Mouse (Mus musculus): ENCODE results near the gene Plekha1.
A peak's percentile ranks its signal among the peaks of the same experiment; 100 is the strongest.

Gene Plekha1

DNA sequence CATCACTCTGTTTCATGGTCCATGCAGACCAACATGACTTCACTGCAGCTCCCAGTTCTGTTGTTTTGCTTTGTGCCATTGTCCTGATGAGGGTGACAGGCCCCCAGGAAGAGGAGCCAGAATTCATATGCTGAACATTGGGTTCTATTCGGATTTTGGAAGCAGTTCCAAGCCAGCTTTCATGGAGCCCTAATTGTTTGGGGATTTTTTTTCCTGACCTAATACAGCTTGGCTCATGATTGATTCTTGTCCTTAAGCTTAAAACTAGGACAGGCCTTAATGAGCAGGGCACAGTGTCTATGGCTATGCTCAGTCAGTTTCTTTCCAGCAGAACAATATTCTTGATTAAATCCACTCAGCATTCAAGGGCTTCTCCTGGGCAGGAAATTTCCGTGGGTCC, 52.7 kb downstream of the Plekha1 start:
- no peak for DNase-seq (ENCODE audit: low spot score in 2 of 2)

DNA sequence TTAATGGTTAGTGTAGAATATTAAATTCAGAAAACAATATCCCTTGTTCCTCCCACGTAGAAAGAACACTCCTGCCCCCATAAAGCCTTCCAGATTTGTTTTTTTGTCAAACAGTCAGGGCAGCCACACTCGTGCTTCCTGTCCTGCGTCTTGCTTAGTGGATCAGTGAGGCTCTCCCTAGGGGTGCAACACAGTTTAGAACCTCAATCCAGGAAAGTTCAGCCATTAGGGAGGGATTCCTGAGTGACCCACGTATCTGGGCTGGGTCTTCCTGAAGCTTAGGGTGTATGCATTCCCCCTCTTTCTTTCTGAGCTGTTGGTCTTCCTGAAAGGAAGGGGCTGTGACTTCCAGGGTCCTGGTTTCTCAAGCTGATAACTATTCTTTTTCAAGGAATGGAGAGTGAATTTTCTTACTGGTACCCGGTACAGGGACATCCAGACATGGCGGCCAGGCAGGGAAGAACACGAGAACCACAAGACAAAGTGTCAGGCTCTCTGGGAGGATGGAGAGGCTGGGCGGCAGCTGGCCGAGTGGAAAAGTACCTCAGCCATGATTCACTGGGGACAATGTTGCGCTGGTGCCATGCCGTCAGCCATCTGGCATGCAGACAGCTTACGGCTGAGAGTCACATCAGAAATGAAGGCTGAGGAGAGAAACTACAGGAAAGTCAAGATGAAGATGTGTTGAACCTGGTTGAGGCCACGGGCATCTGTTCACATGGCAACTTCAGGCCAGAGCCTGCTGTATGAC, 57.6 kb downstream of the Plekha1 start:
- DNase-seq (ENCODE audit: low spot score in 2 of 2), result no peak

DNA sequence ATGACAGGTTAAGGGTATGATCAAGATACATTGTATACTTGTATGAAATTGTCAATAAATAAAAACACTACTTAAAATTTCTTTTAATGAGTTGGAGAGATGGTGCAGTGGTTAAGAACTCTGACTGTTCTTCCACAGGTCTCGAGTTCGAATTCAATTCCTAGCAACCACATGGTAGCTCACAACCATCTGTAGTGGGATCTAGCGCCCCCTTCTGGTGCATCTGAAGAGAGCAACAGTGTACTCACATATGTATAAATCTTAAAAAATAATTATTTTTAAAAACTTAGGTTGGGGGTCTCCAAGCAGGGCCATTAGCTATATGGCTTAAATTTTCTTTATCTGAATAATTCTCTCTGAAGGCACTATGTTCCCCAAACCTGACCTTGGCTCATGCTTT, 64.8 kb downstream of the Plekha1 start:
- DNase-seq (ENCODE audit: low spot score in 2 of 2), result no peak

DNA sequence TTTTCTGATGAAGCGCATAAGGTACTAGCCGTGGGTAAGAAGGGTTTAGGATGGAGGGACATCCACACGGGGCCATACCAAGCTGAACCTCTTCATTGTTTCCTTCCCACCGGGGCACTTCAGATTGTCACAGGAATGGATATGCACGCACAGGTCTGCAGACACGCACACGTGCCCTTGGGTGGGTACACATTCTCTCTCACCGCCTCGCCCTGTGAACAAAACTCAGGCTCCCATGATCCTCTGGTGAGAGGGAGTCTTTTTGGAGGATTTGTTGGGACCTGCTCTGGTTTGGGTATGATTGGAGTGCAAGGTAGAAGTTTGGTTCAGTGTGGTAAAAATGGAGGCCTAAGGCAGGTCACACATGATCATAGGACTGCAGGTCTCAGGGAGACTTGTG, 67.4 kb downstream of the Plekha1 start:
- DNase-seq (ENCODE audit: low spot score in 2 of 2), result no peak

DNA sequence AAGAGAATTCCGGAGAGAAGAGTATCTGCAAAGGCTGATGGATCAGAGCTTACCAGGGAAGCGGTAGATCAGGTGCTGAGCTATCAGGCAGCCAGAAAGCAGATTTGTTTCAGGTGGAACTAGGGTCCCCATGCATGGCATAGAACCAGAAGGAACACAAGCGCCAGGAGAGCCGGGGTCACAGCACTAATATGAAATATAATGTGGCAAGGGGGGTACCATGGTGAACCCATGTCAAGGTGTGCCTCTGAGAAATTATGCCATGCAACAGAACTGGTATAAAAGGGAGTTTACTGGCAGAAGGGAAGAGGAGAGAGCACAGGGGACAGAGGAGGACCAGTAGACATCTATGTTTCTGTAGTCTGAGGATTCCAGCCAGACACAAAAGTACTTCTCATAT, 69.1 kb downstream of the Plekha1 start:
- no peak for DNase-seq (ENCODE audit: low spot score in 2 of 2)

DNA sequence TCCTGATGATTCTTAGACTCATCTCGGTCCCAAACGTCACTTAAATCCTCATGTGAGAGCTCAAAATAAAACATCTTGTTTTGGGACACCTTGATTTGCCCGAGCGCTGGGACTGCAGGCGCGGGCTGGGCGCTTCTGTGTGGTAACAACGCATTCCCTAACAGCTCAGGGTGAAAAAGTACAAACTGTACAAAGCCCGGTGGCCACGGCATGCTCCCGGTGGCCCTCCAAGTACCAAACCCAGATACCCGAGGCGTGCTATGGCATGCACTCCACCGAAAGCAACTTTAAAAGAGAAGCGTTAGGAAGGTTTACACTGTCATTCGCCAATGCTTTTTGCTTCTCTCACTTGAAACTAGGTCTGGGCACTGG, 69.9 kb downstream of the Plekha1 start:
- DNase-seq (ENCODE audit: low spot score in 2 of 2), result no peak

DNA sequence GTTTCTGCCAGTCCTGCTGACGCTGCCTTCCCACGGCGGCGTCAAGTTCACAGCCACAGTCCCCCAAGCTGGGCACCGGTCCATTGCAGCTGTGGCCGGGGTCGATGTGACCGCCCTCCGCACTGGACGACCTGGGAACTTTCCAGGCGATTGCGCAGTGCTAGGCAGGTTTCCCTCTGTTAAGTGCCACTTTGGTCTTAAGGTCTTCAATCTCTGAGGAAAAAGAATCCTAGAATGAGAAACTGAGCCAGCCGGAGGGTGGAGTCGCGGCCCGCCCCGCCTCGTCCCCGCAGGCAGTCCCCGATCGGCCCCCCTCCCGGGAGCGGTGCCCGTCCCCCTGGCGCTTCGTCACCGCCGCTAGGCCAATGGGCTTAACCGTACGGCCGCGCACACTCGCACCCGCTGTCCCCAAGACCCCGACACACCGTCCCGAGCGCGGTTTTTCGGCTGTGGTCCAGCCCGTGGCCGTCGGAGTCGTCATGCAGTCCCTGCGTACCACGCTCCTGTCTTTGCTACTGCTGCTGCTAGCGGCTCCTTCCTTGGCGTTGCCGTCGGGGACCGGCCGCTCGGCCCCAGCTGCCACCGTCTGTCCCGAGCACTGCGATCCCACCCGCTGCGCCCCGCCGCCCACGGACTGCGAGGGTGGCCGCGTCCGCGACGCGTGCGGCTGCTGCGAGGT, 70.4 kb downstream of the Plekha1 start, which contains the start of gene Htra1:
TSS of gene Htra1 (plus strand) at position 319 of the 679 bp plus-strand sequence.
- DNase-seq (ENCODE audit: low spot score in 2 of 2), result peak in 1 of 2 experiments; percentile 14

DNA sequence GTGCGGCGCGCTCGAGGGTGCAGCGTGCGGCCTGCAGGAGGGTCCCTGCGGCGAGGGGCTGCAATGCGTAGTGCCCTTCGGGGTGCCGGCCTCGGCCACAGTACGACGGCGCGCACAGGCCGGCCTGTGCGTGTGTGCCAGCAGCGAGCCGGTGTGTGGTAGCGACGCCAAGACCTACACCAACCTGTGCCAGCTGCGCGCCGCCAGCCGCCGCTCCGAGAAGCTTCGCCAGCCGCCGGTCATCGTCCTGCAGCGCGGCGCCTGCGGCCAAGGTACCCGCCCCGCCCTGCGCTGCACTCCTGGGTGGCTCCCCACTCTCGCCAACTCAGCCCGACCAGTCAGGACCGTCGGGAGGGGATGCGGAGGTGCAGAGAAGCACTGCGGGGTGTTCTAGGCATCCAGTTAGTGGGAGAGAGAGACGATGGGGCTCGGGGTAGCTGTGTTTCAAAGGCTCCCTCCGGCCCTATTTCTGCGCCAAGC, 71.0 kb downstream of the Plekha1 start:
- DNase-seq (ENCODE audit: low spot score in 2 of 2), result no peak

DNA sequence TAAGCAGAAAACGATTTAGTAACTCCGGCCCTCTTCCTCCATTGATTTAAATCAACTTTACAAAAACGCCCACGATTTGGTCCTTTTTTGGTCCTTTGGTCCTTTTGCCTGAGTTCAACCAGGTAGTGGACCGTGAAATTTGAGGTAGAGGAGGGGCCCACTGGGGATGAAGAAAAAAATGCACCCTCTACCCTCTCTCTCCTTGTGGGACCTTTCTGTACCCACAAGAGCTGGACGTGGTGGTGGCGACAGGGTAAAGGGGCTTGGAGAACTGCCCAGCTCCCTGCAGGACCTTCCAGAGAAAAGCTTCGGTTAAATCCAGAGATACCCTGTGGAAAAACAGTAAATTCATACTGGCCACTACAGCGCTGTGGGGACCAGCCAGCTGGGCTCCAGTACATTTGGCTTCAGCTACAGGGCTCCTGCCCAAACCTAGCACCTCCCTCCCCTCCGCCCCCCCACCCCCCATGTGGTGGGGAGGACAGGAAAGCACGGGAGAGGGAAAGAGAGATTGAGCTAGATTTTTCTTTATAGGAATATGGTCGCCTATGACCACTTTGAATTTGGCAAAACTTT, 71.8 kb downstream of the Plekha1 start:
- no peak for DNase-seq (ENCODE audit: low spot score in 2 of 2)

DNA sequence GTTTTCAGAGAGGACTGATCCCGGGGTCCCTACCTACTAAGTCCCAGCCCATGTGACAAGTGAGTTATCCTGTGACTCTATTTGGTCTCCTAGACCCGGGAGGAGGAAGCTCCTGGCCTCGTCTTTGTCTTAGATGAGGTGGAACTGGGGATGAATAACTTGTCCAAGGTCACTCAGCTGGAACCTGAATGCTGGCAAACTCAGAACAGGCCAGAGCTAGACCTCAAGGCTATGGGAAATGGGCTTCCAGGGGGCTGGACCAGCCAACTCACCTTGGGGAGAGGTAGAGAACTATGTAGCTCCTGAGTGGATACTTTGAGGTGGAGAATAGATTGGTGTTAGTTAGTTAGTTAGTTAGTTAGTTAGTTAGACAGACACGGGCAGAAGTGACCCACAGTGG, 72.4 kb downstream of the Plekha1 start:
- DNase-seq (ENCODE audit: low spot score in 2 of 2), result no peak

DNA sequence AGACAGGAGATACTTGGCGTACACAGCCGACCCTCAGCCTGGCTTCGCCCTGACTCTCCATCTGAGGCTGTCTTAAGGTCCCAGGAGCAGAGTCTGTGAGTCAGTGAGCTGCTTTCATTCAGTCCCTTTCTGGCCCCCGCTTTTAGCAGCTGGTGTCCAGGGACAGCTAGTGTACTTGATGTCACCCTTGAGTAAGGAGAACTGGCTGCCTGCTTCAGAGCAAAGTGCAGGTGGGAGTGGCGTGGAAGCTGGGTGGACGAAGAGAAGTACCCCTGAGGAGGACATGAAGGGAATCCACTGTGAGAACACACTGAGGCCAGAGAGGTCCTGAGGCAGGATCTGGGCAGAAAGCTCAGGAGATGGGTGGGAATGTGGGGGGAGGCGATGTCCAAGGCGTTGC, 73.3 kb downstream of the Plekha1 start:
- no peak for DNase-seq (ENCODE audit: low spot score in 2 of 2)

DNA sequence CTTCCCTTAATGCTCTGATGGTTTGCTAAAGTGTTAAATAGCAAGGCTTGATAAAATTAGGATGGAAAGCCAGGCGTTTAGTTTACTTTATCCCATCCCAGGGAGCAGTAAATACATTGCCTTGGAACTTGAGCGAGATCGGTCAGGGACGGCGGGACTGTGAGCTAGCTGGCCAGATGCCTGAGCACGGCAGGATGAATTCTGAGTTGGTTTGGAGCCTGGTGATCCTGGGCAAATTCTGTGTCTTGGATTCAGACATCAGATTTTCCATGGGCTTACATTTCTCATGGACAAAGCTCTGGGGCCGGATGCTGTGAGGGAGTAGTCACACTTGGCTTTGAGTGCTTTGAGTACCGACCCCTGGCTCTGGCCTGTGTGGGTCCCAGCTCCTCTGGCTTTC, 75.2 kb downstream of the Plekha1 start:
- no peak for DNase-seq (ENCODE audit: low spot score in 2 of 2)

DNA sequence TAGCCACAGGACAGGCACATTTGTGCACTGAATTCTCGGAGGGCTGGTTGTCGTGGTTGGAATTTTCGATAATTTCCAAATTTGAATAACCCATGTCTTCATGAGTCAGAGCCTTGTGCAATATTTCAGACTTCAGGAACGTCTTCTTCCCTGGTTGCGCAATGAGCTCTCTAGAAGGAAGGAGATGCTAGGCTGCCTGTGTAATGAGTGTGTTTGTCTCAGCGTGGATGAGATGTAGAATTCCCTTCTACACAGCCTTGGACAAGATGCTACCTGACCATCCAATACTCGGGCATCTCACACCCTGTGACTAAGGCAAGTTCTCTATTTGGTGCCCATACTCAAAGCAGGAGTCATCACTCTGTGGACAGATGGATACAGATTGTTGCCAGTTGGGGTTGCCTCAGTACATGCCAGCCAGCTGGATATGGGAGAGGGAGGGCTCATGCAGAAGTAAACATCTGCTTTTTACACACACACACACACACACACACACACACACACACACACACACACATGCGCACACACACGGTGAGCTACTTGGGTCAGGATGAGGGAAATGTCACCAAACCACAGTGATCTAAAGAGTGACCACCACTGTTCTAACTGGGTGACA, 77.8 kb downstream of the Plekha1 start:
- DNase-seq (ENCODE audit: low spot score in 2 of 2), result no peak

DNA sequence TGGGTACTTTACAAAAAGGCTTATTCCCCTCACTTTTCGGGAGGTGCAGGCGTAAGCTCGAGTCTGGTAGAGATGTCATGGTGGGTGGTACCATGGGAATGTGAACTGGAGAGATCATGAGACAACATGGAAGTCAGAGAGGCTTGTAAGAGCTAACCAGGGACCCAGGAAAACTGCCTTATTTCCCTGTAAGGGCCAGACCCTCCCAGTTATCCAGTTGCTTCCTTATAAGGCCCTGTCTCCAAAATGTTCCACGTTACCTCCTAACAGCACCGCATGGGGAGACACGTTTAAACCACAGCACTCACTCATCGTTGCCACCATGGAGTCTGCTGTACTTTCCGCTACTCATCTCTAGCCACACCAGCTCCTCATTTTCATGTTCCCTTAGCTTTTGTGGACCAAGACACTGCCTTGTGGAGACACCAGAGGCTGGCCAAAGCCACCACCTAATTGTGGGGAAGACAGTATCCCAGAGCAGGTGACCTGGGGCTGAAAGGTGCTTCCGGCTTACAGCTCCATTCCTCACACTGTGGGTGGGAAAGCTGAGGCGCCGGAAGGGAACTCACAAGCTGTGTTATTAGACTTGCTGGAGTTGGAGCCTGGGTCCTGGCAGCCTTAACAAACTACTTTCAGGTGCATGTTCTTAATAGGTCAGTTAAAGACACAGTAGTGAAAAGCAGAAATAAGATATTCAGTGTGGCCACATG, 79.4 kb downstream of the Plekha1 start:
- no peak for DNase-seq (ENCODE audit: low spot score in 2 of 2)

DNA sequence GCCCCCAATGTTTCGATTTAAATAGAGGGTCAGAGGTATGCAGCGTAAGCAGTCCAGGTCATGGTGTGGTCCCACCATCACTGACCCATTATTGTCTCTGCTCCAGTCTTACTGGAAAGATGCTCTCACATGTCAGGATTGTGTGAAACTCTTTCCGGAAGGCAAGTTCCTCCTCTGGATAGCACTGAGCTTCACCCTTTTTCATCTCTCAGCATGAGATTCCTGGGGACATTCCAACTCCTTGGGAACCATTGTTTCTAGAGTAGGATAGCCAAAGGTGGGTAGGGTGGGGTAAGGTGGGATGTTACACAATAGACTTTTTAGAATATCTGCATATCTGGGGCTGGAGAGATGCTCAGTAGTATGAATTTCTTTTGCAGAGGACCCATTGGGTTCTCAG, 80.2 kb downstream of the Plekha1 start:
- no peak for DNase-seq (ENCODE audit: low spot score in 2 of 2)

DNA sequence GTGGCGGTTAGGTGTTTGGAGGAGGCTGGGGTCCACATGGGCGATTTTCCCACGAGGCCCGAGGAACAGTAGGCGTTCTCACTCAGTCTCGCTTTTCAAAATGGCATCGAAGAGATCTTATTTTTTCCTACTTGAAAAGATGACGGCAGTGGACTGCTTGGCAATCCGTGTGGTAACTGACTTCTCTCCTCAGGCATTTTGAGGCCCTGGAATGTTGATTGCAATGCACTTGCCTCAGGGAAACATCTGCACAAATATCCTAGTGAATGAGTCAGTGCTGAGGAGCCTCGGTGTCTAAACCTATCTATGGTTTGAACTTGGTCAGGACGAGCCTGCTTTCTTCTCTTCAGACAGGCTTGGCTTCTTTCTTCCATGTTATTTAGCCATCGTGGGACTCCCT, 80.7 kb downstream of the Plekha1 start:
- no peak for DNase-seq (ENCODE audit: low spot score in 2 of 2)

DNA sequence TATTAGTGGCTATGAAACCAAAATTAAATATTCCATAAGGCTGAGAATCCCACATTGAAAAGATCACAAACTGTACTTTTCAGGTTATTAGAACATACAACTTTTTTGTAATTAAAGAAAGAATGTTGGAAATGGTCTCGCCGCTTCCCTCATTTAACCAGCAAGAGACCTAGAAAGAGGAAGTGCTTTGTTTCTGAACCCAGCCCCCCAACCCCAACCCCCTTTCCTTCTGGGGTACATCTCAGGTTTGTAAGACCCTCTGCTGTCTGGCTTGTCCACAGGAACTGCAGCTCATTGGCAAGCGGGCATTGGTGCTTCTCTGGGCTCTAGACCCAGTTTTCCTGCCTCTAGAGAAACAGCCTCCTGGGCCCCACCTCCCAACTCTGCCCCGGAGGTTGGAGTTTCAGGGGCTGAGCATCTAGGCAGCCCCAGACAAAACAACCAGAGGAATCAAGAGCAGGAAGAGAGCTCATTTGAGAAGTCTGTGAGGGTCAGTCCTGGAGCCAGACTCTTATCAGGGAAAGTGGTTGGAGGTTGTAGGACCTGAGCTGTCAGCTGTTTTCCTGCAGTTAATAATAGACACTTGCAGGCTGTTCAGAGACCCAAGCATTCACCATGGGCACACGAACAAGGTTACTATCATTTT, 83.1 kb downstream of the Plekha1 start:
- DNase-seq (ENCODE audit: low spot score in 2 of 2), result no peak

DNA sequence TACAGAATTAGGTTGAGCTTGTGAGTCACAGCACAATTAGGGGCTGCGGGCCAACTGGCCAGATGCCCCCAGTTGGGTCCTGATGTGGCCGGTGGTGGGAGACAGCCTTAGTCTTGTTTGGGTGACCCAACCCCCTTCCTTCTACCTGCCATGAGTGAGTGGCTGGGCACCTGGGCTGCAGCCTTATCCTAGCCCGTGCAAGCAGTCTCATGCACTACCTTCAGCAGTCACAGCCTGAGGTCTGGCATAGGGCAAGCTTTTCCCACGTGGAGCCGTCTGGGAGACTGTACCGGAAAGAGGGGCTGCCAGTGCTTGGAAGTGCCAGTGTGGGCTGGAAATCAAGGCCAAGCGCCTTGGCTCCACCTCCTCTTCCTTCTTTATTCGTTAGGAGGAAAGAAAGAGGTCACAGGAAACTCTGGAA, 83.8 kb downstream of the Plekha1 start:
- DNase-seq (ENCODE audit: low spot score in 2 of 2), result no peak

DNA sequence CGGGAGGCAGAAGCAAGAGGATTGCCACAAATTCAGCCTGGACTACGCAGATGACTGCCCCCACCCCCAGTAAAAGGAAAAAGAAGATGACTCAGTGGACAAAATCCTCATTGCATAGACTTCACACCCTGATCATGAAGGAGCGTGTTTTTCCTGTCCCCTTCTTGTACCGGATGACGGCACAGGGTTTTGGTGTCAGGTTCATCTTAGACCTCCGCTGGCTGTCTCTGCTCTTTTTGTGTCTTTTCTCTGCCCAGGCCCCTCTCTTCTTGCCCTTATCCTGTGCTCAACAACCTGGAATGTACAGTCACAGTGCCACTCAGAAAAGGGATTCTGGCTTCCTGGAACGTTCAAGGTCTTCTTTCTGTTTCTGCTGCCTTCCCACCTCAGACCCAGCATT, 84.9 kb downstream of the Plekha1 start:
- DNase-seq (ENCODE audit: low spot score in 2 of 2), result no peak

DNA sequence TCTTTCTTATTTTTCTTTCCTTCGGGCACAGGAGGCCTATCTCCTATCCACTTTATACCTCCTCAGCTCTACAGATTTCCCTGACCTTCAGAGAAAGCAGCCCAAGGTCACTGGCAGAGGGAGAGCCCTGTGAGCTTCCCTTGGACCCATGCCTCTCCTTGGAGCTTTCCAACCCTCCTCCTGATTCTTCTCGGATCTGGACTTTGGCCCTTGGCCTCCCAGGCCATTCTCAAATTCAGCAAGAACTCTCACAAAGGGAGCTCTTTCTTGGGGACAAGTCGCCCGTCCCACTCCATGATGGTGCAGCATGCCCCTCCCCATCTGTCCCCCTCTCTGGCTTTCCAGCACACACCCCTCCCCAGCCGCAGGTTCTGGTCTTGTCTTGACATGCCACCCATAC, 85.4 kb downstream of the Plekha1 start:
- DNase-seq (ENCODE audit: low spot score in 2 of 2), result no peak

DNA sequence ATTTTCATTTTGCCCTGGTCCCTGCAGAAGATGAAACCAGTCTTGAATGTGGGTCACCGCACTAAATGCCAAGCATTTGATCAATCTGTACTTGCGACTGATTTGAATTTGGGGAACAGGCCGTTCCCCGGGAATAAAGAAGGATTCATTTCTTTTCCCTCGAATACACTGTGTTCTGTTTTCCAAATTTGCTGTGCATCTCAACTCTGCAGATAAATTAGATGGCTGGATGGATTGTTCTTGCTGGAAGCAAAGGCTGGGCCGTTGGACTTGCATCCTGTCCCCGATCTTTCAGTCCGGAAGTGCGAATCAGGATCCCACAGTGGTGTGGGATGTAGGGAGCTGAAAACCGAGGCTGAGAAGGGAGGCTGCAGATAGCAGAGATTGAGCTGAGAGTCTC, 87.8 kb downstream of the Plekha1 start:
- no peak for DNase-seq (ENCODE audit: low spot score in 2 of 2)
